ENCODE assay signal across 23 mouse cellular contexts in genomic region chr6:50898792-50899191, GRCm38 (mm10).
DNase-seq lines count a peak whose midpoint lies in the region; ATAC-seq and TF ChIP-seq lines count a peak whose summit lies in the region.
"Had no signal": no experiment of that assay in that cellular context is flagged by ENCODE, and none has a peak within 500 bp of the region (broad histone marks: within the 10 kb centered on the region; RNA-seq: fewer than 3 reads in every experiment).

No protein-coding gene starts in this region.

- intact Hi-C loops in gastrocnemius, adult 2 months (cut with DNase I), result no loop called here
- intact Hi-C loops in gastrocnemius, postnatal 36 days (cut with DNase I), result no loop called here

- no peaks in the 10 kb centered on the region for H3K36me3 ChIP-seq in lung, postnatal 0 days (ENCODE audit: insufficient read depth, low read length)
- no peaks in the 10 kb centered on the region for H3K36me3 ChIP-seq in liver, postnatal 0 days (replicated peaks; ENCODE audit: insufficient read depth, low read length)
- H3K36me3 ChIP-seq: embryonic facial prominence, embryonic 13.5 days; forebrain, embryonic 12.5 days; G1E; heart, embryonic 10.5 days; hindbrain, embryonic 15.5 days; lung, embryonic 15.5 days; midbrain, embryonic 12.5 days had no signal

- no peaks in the 10 kb centered on the region for H3K27me3 ChIP-seq in lung, postnatal 0 days (replicated peaks; ENCODE audit: insufficient read depth, low read length)
- H3K27me3 ChIP-seq in liver, postnatal 0 days (ENCODE audit: insufficient read depth, low read length), result no peaks in the 10 kb centered on the region
- H3K27me3 ChIP-seq: embryonic facial prominence, embryonic 13.5 days; forebrain, embryonic 12.5 days; hindbrain, embryonic 15.5 days; lung, embryonic 15.5 days; midbrain, embryonic 12.5 days had no signal

- H3K4me2 ChIP-seq in lung, postnatal 0 days (replicated peaks; ENCODE audit: low read depth, low read length), result no peak overlapping the region
- no peak overlapping the region for H3K4me2 ChIP-seq in liver, postnatal 0 days (ENCODE audit: low read depth, low read length)
- H3K4me2 ChIP-seq: embryonic facial prominence, embryonic 13.5 days; forebrain, embryonic 12.5 days; hindbrain, embryonic 15.5 days; lung, embryonic 15.5 days; midbrain, embryonic 12.5 days had no signal

- no peaks in the 10 kb centered on the region for H3K4me1 ChIP-seq in lung, postnatal 0 days (ENCODE audit: insufficient read depth, low read depth, low read length)
- H3K4me1 ChIP-seq in liver, postnatal 0 days (ENCODE audit: insufficient read depth), result no peaks in the 10 kb centered on the region
- H3K4me1 ChIP-seq: embryonic facial prominence, embryonic 13.5 days; forebrain, embryonic 12.5 days; heart, embryonic 10.5 days; hindbrain, embryonic 15.5 days; lung, embryonic 15.5 days; midbrain, embryonic 12.5 days had no signal

- H3K9ac ChIP-seq in lung, postnatal 0 days (replicated peaks; ENCODE audit: low read depth), result no peak overlapping the region
- H3K9ac ChIP-seq in liver, postnatal 0 days (replicated peaks), result no peak overlapping the region
- H3K9ac ChIP-seq: embryonic facial prominence, embryonic 13.5 days; forebrain, embryonic 12.5 days; hindbrain, embryonic 15.5 days; lung, embryonic 15.5 days; midbrain, embryonic 12.5 days had no signal

- no peak overlapping the region for H3K4me3 ChIP-seq in gastrocnemius, adult 2 months
- H3K4me3 ChIP-seq in lung, postnatal 0 days (ENCODE audit: low read depth, low read length), result no peak overlapping the region
- no peak overlapping the region for H3K4me3 ChIP-seq in liver, postnatal 0 days (ENCODE audit: low read depth, low read length)
- H3K4me3 ChIP-seq: embryonic facial prominence, embryonic 13.5 days; erythroblast, embryonic 14.5 days; forebrain, embryonic 12.5 days; heart, embryonic 10.5 days; hindbrain, embryonic 15.5 days; lung, embryonic 15.5 days; midbrain, embryonic 12.5 days had no signal

- no peaks in the 10 kb centered on the region for H3K9me3 ChIP-seq in lung, postnatal 0 days (ENCODE audit: low read length)
- no peaks in the 10 kb centered on the region for H3K9me3 ChIP-seq in liver, postnatal 0 days (ENCODE audit: low read length)
- H3K9me3 ChIP-seq: forebrain, embryonic 12.5 days; G1E; heart, embryonic 10.5 days; hindbrain, embryonic 15.5 days; lung, embryonic 15.5 days; midbrain, embryonic 12.5 days had no signal

- H3K27ac ChIP-seq in gastrocnemius, adult 2 months, result no peak overlapping the region
- no peak overlapping the region for H3K27ac ChIP-seq in lung, postnatal 0 days (ENCODE audit: low read length)
- H3K27ac ChIP-seq in liver, postnatal 0 days (ENCODE audit: low read depth), result no peak overlapping the region
- H3K27ac ChIP-seq: embryonic facial prominence, embryonic 13.5 days; forebrain, embryonic 12.5 days; heart, embryonic 10.5 days; hindbrain, embryonic 15.5 days; lung, embryonic 15.5 days; midbrain, embryonic 12.5 days had no signal

- ATAC-seq in lung, postnatal 0 days, result no peak
- no peak for ATAC-seq in liver, postnatal 0 days
- ATAC-seq: activated CD4-positive, CD25-positive, alpha-beta regulatory T cell, adult 4 months had no signal

- DNase-seq in gastrocnemius, adult 2 months, result no peak
- no peak for DNase-seq in gastrocnemius, postnatal 36 days
- DNase-seq in kidney, postnatal 36 days, result peak; percentile 4 to 46
- DNase-seq in kidney, postnatal 14 days, result no peak
- DNase-seq in lung, postnatal 0 days (ENCODE audit: low spot score), result no peak
- DNase-seq in lung, postnatal 10 days, result no peak
- no peak for DNase-seq in liver, postnatal 0 days
- DNase-seq in adrenal gland, adult (ENCODE audit: inconsistent age in 2 of 2, low spot score in 1 of 2), result no peak
- DNase-seq: adrenal gland, postnatal 10 days; cerebellum, adult 2 months; cerebellum, postnatal 36 days; embryo, embryonic 11 days; kidney, postnatal 25 days; left cerebral cortex, postnatal 4 days had no signal

- WGBS in lung, postnatal 0 days, result 88% methylated on average over 3 of the region's 3 CpGs
- 69% methylated on average over 3 of the region's 3 CpGs for WGBS in liver, postnatal 0 days (ENCODE audit: insufficient replicate concordance)

- TF ChIP-seq EP300 in lung, postnatal 0 days (IDR thresholded peaks at IDR 0.05), result no peak
- no peak for TF ChIP-seq EP300 in liver, postnatal 0 days (IDR thresholded peaks at IDR 0.05; ENCODE audit: low read depth)

- peak; percentile 26; the same call in 1 of the 2 replicates for TF ChIP-seq CTCF in gastrocnemius, adult 2 months (IDR thresholded peaks at IDR 0.05)
- TF ChIP-seq CTCF in lung, postnatal 0 days (IDR thresholded peaks at IDR 0.05), result peak; percentile 36
- peak; percentile 60 for TF ChIP-seq CTCF in liver, postnatal 0 days (IDR thresholded peaks at IDR 0.05; ENCODE audit: low read depth)

Comparison
In these comparisons a context has a peak if more than half of its experiments do, and no peak if none do; other contexts are left out.
1. DNase-seq: peak in kidney, postnatal 36 days (2 of 2); none in gastrocnemius, adult 2 months (single experiment), gastrocnemius, postnatal 36 days (0 of 2), kidney, postnatal 14 days (single experiment), lung, postnatal 0 days (single experiment), lung, postnatal 10 days (single experiment), liver, postnatal 0 days (single experiment) and adrenal gland, adult (0 of 2).
2. Peak in every context shown above with its lines, with median percentiles within 50 percentile points of each other: CTCF ChIP-seq.